Mouse (Mus musculus): ENCODE data around the gene Tagln.

DNA sequence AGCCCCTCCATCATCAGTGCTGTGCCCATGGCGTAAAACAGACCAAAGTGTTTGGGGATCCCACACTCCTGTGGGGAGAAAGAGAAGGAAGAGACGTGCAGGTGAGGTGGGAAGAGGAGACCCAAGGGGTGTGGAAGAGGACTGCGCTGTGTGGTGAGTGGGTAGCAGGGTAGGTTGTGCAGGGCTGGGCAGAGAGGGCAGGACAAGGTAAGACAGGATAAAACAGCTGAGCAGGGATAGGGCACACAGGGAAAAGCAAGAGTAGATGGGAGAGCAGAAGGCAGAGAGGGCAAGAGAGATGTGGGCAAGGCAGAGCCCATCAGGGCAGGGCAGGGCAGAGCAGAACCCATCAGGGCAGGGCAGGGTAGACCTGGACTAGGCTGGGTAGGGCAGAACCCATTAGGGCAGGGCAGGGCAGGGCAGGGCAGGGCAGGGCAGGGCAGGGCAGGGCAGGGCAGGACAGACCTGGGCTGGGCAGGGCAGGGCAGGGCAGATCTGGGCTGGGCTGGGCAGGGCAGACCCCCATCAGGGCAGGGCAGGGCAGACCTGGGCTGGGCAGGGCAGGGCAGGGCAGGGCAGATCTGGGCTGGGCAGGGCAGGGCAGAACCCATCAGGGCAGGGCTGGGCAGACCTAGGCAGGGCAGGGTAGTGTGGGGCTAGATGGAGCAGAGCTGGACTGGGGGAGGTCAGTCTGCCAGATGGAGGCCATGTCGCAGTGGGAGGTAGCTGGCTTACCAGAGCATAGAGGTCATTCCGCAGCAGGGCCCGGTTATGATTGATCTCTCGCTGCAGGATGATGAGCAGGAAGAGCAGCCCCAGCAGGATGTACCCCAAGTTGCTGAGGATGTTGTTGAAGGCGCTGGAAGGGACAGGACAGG is 8.0 kb upstream of the Tagln start:
- no peak for TF ChIP-seq KAT2A (IDR thresholded peaks at IDR 0.05; ENCODE audit: insufficient replicate concordance, low read length)
- TF ChIP-seq CTCF (conservative IDR thresholded peaks at IDR 0.05 in 1 of 2, IDR thresholded peaks at IDR 0.05 in 1 of 2; ENCODE audit: low read depth in 2 of 2, low read length in 2 of 2) = no peak
- no peak for TF ChIP-seq MXI1 (IDR thresholded peaks at IDR 0.05; ENCODE audit: low read depth, low read length)
